Mouse (Mus musculus) cerebellum, adult 2 months (tissue): ENCODE data around the gene Gdf15.

Source experiments
- CTCF ChIP-seq: fragments of 200-500 bp; IDR thresholded peaks from 2 replicates; pipeline ENCODE4 v1.5.1; 2011; ENCODE audit warnings: low read depth, mild to moderate bottlenecking, control low read depth, low read length, moderate library complexity, borderline replicate concordance; ENCODE audit not compliant: insufficient read depth
- POLR2A ChIP-seq: fragments of 200-500 bp; IDR thresholded peaks from 2 replicates; pipeline ENCODE4 v1.6.1; 2011; ENCODE audit warnings: low read length, control low read depth, borderline replicate concordance; ENCODE audit not compliant: insufficient read depth

- no peak for TF ChIP-seq POLR2A
- no peak for TF ChIP-seq CTCF
Observed at GRCm38 (mm10) chr8:70632346-70632892, at the start of gene Gdf15.
